Mouse (Mus musculus): ENCODE results near the gene Klrb1f. TPM values are rescaled to one million over a fixed set of nuclear protein-coding genes. Genes with fewer than 3 reads are reported as not detected.
"Not testable (repeated sequence)": the region's sequence is repeated elsewhere in the genome, so short reads cannot be mapped to it uniquely, and the experiment has no call there.

The Klrb1f gene
- 0.80 and 0.87 TPM in 2 replicates for polyA plus RNA-seq (2015; fragmentation: Nextera tagmentation; extraction: Ambion mirVana)

- 89% methylated on average over 2 of the region's 2 CpGs for WGBS
- no peaks in the 10 kb centered on the region for H3K27me3 ChIP-seq (ENCODE audit: control insufficient read depth, insufficient read depth, low read depth, low read length)
- no peak within 1 kb of the TSS for H3K4me3 ChIP-seq (ENCODE audit: low read depth, low read length)
- no peak within 1 kb of the TSS for H3K27ac ChIP-seq (ENCODE audit: low read length)
- H3K4me1 ChIP-seq (ENCODE audit: control insufficient read depth, insufficient read depth, low read length), result peaks cover 4% of the 10 kb centered on the region; the same call in 1 of the 2 replicates
- H3K9me3 ChIP-seq (replicated peaks; ENCODE audit: control insufficient read depth, low read length, poor library complexity, severe bottlenecking), result no peaks in the 10 kb centered on the region
- no peak within 1 kb of the TSS for H3K4me2 ChIP-seq (ENCODE audit: low read length)
- no peak for ATAC-seq
- no peaks in the 10 kb centered on the region for H3K36me3 ChIP-seq (ENCODE audit: control insufficient read depth, insufficient read depth, low read length)
- H3K9ac ChIP-seq (ENCODE audit: low read depth, low read length), result no peak within 1 kb of the TSS
Measured at GRCm38 (mm10) chr6:129045601-129046000, at the start of gene Klrb1f. Gene Klrb1f (plus strand): TSS chr6:129045901.

- no peak for ATAC-seq
- 0 out of 2 replicates have a peak, but pooled peaks cover 5% of the 10 kb centered on the region for H3K4me1 ChIP-seq (ENCODE audit: control insufficient read depth, insufficient read depth, low read length)
Measured at GRCm38 (mm10) chr6:128996054-128996767, 49.5 kb upstream of the Klrb1f start.

GRCm38 (mm10) chr6:128996768-128997442 is 48.8 kb upstream of the Klrb1f start:
- Histone ChIP-seq H3K36me3 (ENCODE audit: control insufficient read depth, insufficient read depth, low read length) (no peaks in the 10 kb centered on the region), H3K9me3 (replicated peaks; ENCODE audit: control insufficient read depth, low read length, poor library complexity, severe bottlenecking) (no peaks in the 10 kb centered on the region), H3K27me3 (ENCODE audit: control insufficient read depth, insufficient read depth, low read depth, low read length) (no peaks in the 10 kb centered on the region), H3K4me3 (ENCODE audit: low read depth, low read length) (no peak overlapping the region), H3K4me2 (ENCODE audit: low read length) (no peak overlapping the region), H3K4me1 (ENCODE audit: control insufficient read depth, insufficient read depth, low read length) (0 out of 2 replicates have a peak, but pooled peaks cover 5% of the 10 kb centered on the region), H3K9ac (ENCODE audit: low read depth, low read length) (no peak overlapping the region), H3K27ac (ENCODE audit: low read length) (no peak overlapping the region)
- WGBS, result 62% methylated on average over 13 of the region's 13 CpGs
- no peak for ATAC-seq

More at GRCm38 (mm10) chr6:128996054-128996767, 49.5 kb upstream of the Klrb1f start:
- Histone ChIP-seq H3K36me3 (ENCODE audit: control insufficient read depth, insufficient read depth, low read length) (no peaks in the 10 kb centered on the region), H3K4me3 (ENCODE audit: low read depth, low read length) (no peak overlapping the region), H3K9me3 (replicated peaks; ENCODE audit: control insufficient read depth, low read length, poor library complexity, severe bottlenecking) (no peaks in the 10 kb centered on the region), H3K27me3 (ENCODE audit: control insufficient read depth, insufficient read depth, low read depth, low read length) (no peaks in the 10 kb centered on the region), H3K9ac (ENCODE audit: low read depth, low read length) (no peak overlapping the region), H3K4me2 (ENCODE audit: low read length) (no peak overlapping the region), H3K27ac (ENCODE audit: low read length) (no peak overlapping the region)
- WGBS, result 61% methylated on average over 3 of the region's 3 CpGs

GRCm38 (mm10) chr6:129001392-129001791 is 44.3 kb upstream of the Klrb1f start:
- ATAC-seq, result no peak
- no peaks in the 10 kb centered on the region for H3K4me1 ChIP-seq (ENCODE audit: control insufficient read depth, insufficient read depth, low read length)
- 96% methylated on average over 2 of the region's 2 CpGs for WGBS
- H3K27ac ChIP-seq (ENCODE audit: low read length), result no peak overlapping the region
- no peaks in the 10 kb centered on the region for H3K27me3 ChIP-seq (ENCODE audit: control insufficient read depth, insufficient read depth, low read depth, low read length)
- H3K4me3 ChIP-seq (ENCODE audit: low read depth, low read length), result no peak overlapping the region
- H3K9me3 ChIP-seq (replicated peaks; ENCODE audit: control insufficient read depth, low read length, poor library complexity, severe bottlenecking), result no peaks in the 10 kb centered on the region
- no peak overlapping the region for H3K9ac ChIP-seq (ENCODE audit: low read depth, low read length)
- H3K4me2 ChIP-seq (ENCODE audit: low read length), result no peak overlapping the region
- H3K36me3 ChIP-seq (ENCODE audit: control insufficient read depth, insufficient read depth, low read length), result no peaks in the 10 kb centered on the region

- H3K9me3 ChIP-seq (replicated peaks; ENCODE audit: control insufficient read depth, low read length, poor library complexity, severe bottlenecking), result no peaks in the 10 kb centered on the region
- H3K27me3 ChIP-seq (ENCODE audit: control insufficient read depth, insufficient read depth, low read depth, low read length), result no peaks in the 10 kb centered on the region
- H3K27ac ChIP-seq (ENCODE audit: low read length), result no peak overlapping the region
- 91% methylated on average over 8 of the region's 8 CpGs for WGBS
- ATAC-seq, result no peak
- no peak overlapping the region for H3K4me3 ChIP-seq (ENCODE audit: low read depth, low read length)
- H3K4me2 ChIP-seq (ENCODE audit: low read length), result no peak overlapping the region
- H3K9ac ChIP-seq (ENCODE audit: low read depth, low read length), result no peak overlapping the region
- no peaks in the 10 kb centered on the region for H3K36me3 ChIP-seq (ENCODE audit: control insufficient read depth, insufficient read depth, low read length)
- no peaks in the 10 kb centered on the region for H3K4me1 ChIP-seq (ENCODE audit: control insufficient read depth, insufficient read depth, low read length)
Measured at GRCm38 (mm10) chr6:129008552-129008951, 37.1 kb upstream of the Klrb1f start.

- H3K4me2 ChIP-seq (ENCODE audit: low read length); H3K27ac ChIP-seq (ENCODE audit: low read length); H3K4me1 ChIP-seq (ENCODE audit: control insufficient read depth, insufficient read depth, low read length); H3K9me3 ChIP-seq (replicated peaks; ENCODE audit: control insufficient read depth, low read length, poor library complexity, severe bottlenecking); H3K9ac ChIP-seq (ENCODE audit: low read depth, low read length); ATAC-seq; H3K36me3 ChIP-seq (ENCODE audit: control insufficient read depth, insufficient read depth, low read length); H3K27me3 ChIP-seq (ENCODE audit: control insufficient read depth, insufficient read depth, low read depth, low read length); H3K4me3 ChIP-seq (ENCODE audit: low read depth, low read length): not testable (repeated sequence)
- WGBS, result 94% methylated on average over 7 of the region's 7 CpGs
Measured at GRCm38 (mm10) chr6:129009846-129010504, 35.7 kb upstream of the Klrb1f start.

- H3K9me3 ChIP-seq (replicated peaks; ENCODE audit: control insufficient read depth, low read length, poor library complexity, severe bottlenecking), result no peaks in the 10 kb centered on the region
- no peak overlapping the region for H3K27ac ChIP-seq (ENCODE audit: low read length)
- no peak overlapping the region for H3K9ac ChIP-seq (ENCODE audit: low read depth, low read length)
- ATAC-seq, result no peak
- no peak overlapping the region for H3K4me3 ChIP-seq (ENCODE audit: low read depth, low read length)
- no peak overlapping the region for H3K4me2 ChIP-seq (ENCODE audit: low read length)
- H3K36me3 ChIP-seq (ENCODE audit: control insufficient read depth, insufficient read depth, low read length), result no peaks in the 10 kb centered on the region
- WGBS, result 87% methylated on average over 3 of the region's 3 CpGs
- no peaks in the 10 kb centered on the region for H3K27me3 ChIP-seq (ENCODE audit: control insufficient read depth, insufficient read depth, low read depth, low read length)
- H3K4me1 ChIP-seq (ENCODE audit: control insufficient read depth, insufficient read depth, low read length), result no peaks in the 10 kb centered on the region
Measured at GRCm38 (mm10) chr6:129010505-129010873, 35.2 kb upstream of the Klrb1f start.

GRCm38 (mm10) chr6:129012012-129012411 is 33.7 kb upstream of the Klrb1f start:
- not testable (repeated sequence) for H3K4me3 ChIP-seq (ENCODE audit: low read depth, low read length); ATAC-seq
- WGBS, result 97% methylated on average over 19 of the region's 23 CpGs

GRCm38 (mm10) chr6:129012966-129013365 is 32.7 kb upstream of the Klrb1f start:
- no peak overlapping the region for H3K4me2 ChIP-seq (ENCODE audit: low read length)
- H3K27me3 ChIP-seq (ENCODE audit: control insufficient read depth, insufficient read depth, low read depth, low read length), result no peaks in the 10 kb centered on the region
- H3K4me1 ChIP-seq (ENCODE audit: control insufficient read depth, insufficient read depth, low read length), result no peaks in the 10 kb centered on the region
- no peak overlapping the region for H3K4me3 ChIP-seq (ENCODE audit: low read depth, low read length)
- ATAC-seq, result no peak
- no peak overlapping the region for H3K27ac ChIP-seq (ENCODE audit: low read length)
- H3K36me3 ChIP-seq (ENCODE audit: control insufficient read depth, insufficient read depth, low read length), result no peaks in the 10 kb centered on the region
- H3K9ac ChIP-seq (ENCODE audit: low read depth, low read length), result no peak overlapping the region
- WGBS, result 59% methylated on average over 1 of the region's 1 CpGs
- H3K9me3 ChIP-seq (replicated peaks; ENCODE audit: control insufficient read depth, low read length, poor library complexity, severe bottlenecking), result no peaks in the 10 kb centered on the region

More at GRCm38 (mm10) chr6:129012012-129012411, 33.7 kb upstream of the Klrb1f start:
- H3K27ac ChIP-seq (ENCODE audit: low read length); H3K4me2 ChIP-seq (ENCODE audit: low read length); H3K27me3 ChIP-seq (ENCODE audit: control insufficient read depth, insufficient read depth, low read depth, low read length); H3K4me1 ChIP-seq (ENCODE audit: control insufficient read depth, insufficient read depth, low read length); H3K9me3 ChIP-seq (replicated peaks; ENCODE audit: control insufficient read depth, low read length, poor library complexity, severe bottlenecking); H3K36me3 ChIP-seq (ENCODE audit: control insufficient read depth, insufficient read depth, low read length); H3K9ac ChIP-seq (ENCODE audit: low read depth, low read length): not testable (repeated sequence)

All from midbrain, embryonic 16.5 days (tissue).